Mouse (Mus musculus): ENCODE data around the gene Zfp14.

The Zfp14 gene

GRCm38 (mm10) chr7:30050882-30051548, at the start of gene Zfp14:
Gene Zfp14 (minus strand): TSS chr7:30051380.
- POLR2A ChIA-PET = interaction anchor here in 2 of 4 experiments (0.8 to 1.8 kb wide), 7 partner anchors 15 to 67 kb away, joined by 3 to 7 read pairs (median 3); partner anchors contain the start of gene Zfp568 (in 1 of the 2)
- CTCF ChIA-PET = interaction anchor here in 1 of 4 experiments (0.7 kb wide), 1 partner anchor 18 kb away, joined by 4 read pairs; no protein-coding TSS in a partner anchor

- ChIA-PET POLR2A (interaction anchor here in 3 of 4 experiments (0.7 to 1.9 kb wide), 13 partner anchors 7 to 453 kb away, joined by 3 to 8 read pairs (median 3); partner anchors contain the start of genes Gm26920 (in 3 of the 3), Zfp566 (in 3 of the 3), Hspb6 (in 1 of the 3) and Polr2i (in 1 of the 3)), CTCF (no interaction called here)
Measured at GRCm38 (mm10) chr7:30099297-30099696, 48.1 kb upstream of the Zfp14 start.

- ChIA-PET CTCF (interaction anchor here in 3 of 4 experiments (0.5 to 1.9 kb wide), 9 partner anchors 23 to 507 kb away, joined by 3 to 7 read pairs (median 4); partner anchors contain the start of genes Capns1 (in 1 of the 3) and Zfp82 (in 1 of the 3)), POLR2A (interaction anchor here in 3 of 4 experiments (0.5 to 3.4 kb wide), 43 partner anchors 10 to 615 kb away, joined by 3 to 20 read pairs (median 4); partner anchors contain the start of genes Zfp146 (in 2 of the 3), Zfp568 (in 2 of the 3), Cox7a1 (in 1 of the 3) and Thap8 (in 1 of the 3))
Measured at GRCm38 (mm10) chr7:30095551-30096125, 44.5 kb upstream of the Zfp14 start.

DNA sequence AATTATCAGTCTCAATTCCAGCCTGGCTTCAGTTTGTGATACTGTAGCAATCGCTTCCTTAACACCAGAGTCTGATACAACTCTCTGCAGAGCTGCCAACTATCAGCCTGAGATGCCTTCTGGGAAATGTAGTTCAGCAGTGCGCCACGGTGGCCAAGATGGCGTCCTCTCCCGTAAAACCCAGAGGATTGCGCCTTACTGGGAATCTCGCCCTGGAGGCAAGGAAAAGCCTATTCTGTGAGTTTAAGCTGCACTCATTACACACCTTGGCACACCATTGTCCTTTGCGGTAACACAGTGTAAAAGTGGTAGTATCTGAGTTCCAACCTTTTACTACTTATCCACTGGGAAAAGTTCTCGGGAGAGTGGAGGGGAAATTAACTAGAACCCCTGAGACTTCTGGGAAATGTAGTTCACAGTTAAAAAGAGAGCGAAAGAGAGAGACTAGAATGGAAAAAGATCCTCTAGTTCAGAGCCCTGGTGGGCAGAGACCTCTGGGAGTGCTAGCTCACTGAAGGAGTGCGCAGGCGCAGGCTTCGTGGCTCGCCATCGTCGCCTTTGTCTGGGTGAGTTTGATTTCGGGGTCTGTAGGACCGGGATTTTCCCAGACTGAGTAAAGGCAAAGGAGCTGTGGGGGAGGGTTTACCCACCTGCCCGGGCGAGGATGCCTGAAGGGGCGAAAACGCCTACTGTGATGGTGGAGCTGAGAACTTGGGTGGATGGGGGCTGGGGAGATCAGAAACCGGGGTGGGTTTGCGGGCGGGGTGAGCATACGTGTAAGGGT, 43.7 kb upstream of the Zfp14 start, which contains the start of gene Zfp260:
Gene Zfp260 (plus strand): TSS at position 132 of the 784 bp plus-strand sequence.
- ChIA-PET POLR2A (interaction anchor here in 3 of 4 experiments (0.5 to 3.4 kb wide), 61 partner anchors 9 to 1284 kb away, joined by 3 to 20 read pairs (median 4); partner anchors contain the start of genes Zfp146 (in 2 of the 3), Zfp568 (in 2 of the 3), Cox7a1 (in 1 of the 3) and Thap8 (in 1 of the 3)), CTCF (interaction anchor here (0.5 to 1.9 kb wide), 11 partner anchors 23 to 508 kb away, joined by 3 to 7 read pairs (median 4); partner anchors contain the start of genes Capns1 (in 1 of the 4) and Zfp82 (in 1 of the 4))

GRCm38 (mm10) chr7:30093918-30094415, 42.8 kb upstream of the Zfp14 start:
- CTCF ChIA-PET = interaction anchor here in 1 of 4 experiments (0.5 to 1.9 kb wide), 7 partner anchors 61 to 163 kb away, joined by 3 to 7 read pairs (median 4); partner anchors contain the start of gene Capns1
- POLR2A ChIA-PET = interaction anchor here in 3 of 4 experiments (0.5 to 3.4 kb wide), 41 partner anchors 9 to 1375 kb away, joined by 3 to 20 read pairs (median 4); partner anchors contain the start of genes Thap8 (in 2 of the 3), Wdr62 (in 2 of the 3), Zfp146 (in 2 of the 3) and Zfp568 (in 2 of the 3)

DNA sequence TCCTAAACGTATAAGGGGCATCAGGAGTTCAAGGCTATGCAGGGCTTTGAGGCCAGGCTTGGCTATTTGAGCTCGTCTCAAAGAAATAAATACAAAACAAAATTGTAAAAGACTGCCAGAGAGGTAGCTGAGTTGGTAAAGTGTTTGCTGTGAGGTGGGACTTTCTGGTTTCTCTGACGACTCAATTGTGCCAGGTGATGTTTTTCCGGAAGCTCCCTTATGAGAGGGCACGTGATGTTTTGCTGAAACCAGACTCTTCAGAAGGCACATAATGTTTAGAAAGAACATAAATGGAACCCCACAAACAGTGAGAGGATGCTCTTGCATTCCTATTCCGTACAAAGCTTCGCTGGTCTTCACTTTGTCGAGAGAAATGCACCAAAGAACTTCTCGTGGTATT, 41.5 kb upstream of the Zfp14 start:
- POLR2A ChIA-PET = interaction anchor here in 3 of 4 experiments (0.8 to 2.8 kb wide), 13 partner anchors 8 to 373 kb away, joined by 3 to 10 read pairs (median 4); partner anchors contain the start of genes Thap8 (in 1 of the 3) and Wdr62 (in 1 of the 3)

DNA sequence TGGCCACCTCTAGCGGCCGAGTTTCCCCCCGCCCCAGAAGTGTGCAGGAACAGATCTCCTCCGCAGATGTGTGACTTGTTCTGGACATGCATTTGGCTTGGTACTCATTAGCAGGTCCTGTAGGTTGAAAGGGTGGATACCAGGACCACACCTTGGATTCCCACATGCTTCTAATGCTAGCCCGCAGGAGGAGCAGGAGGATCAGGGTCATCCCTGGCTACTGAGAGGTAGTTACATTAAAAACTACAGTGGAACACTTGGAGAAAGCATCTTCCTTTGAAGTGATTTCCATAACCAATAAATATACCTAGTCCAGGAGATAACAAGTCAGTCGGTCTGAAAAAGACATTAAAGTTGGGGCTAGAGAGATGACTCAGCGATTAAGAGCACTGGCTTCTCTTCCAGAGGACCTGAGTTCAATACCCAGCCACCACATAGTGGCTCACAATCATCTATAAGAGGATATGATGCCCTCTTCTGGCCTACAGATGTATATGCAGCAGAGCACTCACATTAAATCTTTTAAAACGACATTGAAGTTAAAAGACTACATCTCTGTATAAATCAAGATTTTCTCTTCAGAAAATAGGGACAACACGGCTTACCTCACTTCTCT, 39.9 kb upstream of the Zfp14 start:
- ChIA-PET CTCF (interaction anchor here in 1 of 4 experiments (0.5 to 1.2 kb wide), 6 partner anchors 12 to 951 kb away, joined by 3 to 5 read pairs (median 3); no protein-coding TSS in a partner anchor), POLR2A (interaction anchor here (0.6 to 2.2 kb wide), 44 partner anchors 8 to 323 kb away, joined by 3 to 14 read pairs (median 4); partner anchors contain the start of genes Wdr62 (in 2 of the 4), Capns1 (in 1 of the 4), Thap8 (in 1 of the 4) and Zfp146 (in 1 of the 4))

More for the DNA sequence above, 41.5 kb upstream of the Zfp14 start:
- CTCF ChIA-PET = interaction anchor here in 1 of 4 experiments (0.5 kb wide), 1 partner anchor 521 kb away, joined by 4 read pairs; no protein-coding TSS in a partner anchor

- ChIA-PET POLR2A (interaction anchor here (0.5 to 2.2 kb wide), 56 partner anchors 9 to 1749 kb away, joined by 3 to 14 read pairs (median 4); partner anchors contain the start of genes Capns1 (in 2 of the 4), Wdr62 (in 2 of the 4), Cox7a1 (in 1 of the 4) and Thap8 (in 1 of the 4)), CTCF (interaction anchor here in 1 of 4 experiments (0.6 to 1.2 kb wide), 5 partner anchors 26 to 133 kb away, joined by 3 to 5 read pairs (median 3); no protein-coding TSS in a partner anchor)
Measured at GRCm38 (mm10) chr7:30090092-30090969, 39.2 kb upstream of the Zfp14 start, which contains the start of the genes Gm26920 and Zfp566. Gene Gm26920 (minus strand): TSS chr7:30090410. Gene Zfp566 (minus strand): TSS chr7:30090527.

DNA sequence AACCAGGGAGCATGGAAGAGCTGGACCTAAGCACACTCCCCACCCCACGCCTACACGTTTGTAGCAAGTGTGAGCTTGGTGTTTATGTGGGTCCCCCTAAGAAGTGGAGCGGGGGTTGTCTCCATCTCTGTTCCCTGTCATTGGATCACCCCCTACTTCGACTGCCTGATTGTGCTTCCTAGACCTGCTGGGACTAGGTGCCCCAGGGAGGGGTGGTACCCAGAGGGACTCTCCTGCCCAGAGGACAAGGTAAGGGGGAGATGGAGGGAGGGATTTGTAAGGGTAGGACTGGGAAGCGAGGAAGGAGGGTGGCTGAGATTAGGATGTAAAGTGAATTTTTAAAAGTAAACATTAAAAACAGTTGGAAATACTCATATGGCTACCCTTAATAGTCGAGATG, 38.2 kb upstream of the Zfp14 start:
- ChIA-PET POLR2A (interaction anchor here in 3 of 4 experiments (0.6 to 2.2 kb wide), 26 partner anchors 9 to 1257 kb away, joined by 3 to 14 read pairs (median 6); partner anchors contain the start of genes Capns1 (in 2 of the 3), Cox7a1 (in 1 of the 3), Zfp146 (in 1 of the 3) and Zfp30 (in 1 of the 3)), CTCF (interaction anchor here in 2 of 4 experiments (0.6 to 1.2 kb wide), 2 partner anchors 25 to 132 kb away, joined by 5 to 8 read pairs; no protein-coding TSS in a partner anchor)

- ChIA-PET CTCF (interaction anchor here in 2 of 4 experiments (0.6 to 0.7 kb wide), 2 partner anchors 98 to 1107 kb away, joined by 4 read pairs; no protein-coding TSS in a partner anchor), POLR2A (interaction anchor here in 3 of 4 experiments (0.7 to 3.2 kb wide), 12 partner anchors 8 to 194 kb away, joined by 3 to 20 read pairs (median 4); partner anchors contain the start of genes Zfp260 (in 2 of the 3), Zfp82 (in 2 of the 3), Thap8 (in 1 of the 3) and Wdr62 (in 1 of the 3))
Measured at GRCm38 (mm10) chr7:30086524-30086923, 35.3 kb upstream of the Zfp14 start.

GRCm38 (mm10) chr7:30072146-30073028, 21.2 kb upstream of the Zfp14 start, which contains the start of gene Zfp82:
Gene Zfp82 (minus strand): TSS chr7:30072900.
- CTCF ChIA-PET = interaction anchor here (0.5 to 1.4 kb wide), 10 partner anchors 10 to 750 kb away, joined by 3 to 7 read pairs (median 4); no protein-coding TSS in a partner anchor
- POLR2A ChIA-PET = interaction anchor here in 3 of 4 experiments (0.6 to 2.7 kb wide), 29 partner anchors 9 to 847 kb away, joined by 3 to 14 read pairs (median 3); partner anchors contain the start of genes Gm26920 (in 2 of the 3), Zfp260 (in 2 of the 3), Zfp566 (in 2 of the 3) and Capns1 (in 1 of the 3)

- ChIA-PET POLR2A (interaction anchor here in 3 of 4 experiments (0.7 to 1.6 kb wide), 8 partner anchors 16 to 109 kb away, joined by 3 to 5 read pairs (median 3); partner anchors contain the start of genes Gm26920 (in 2 of the 3) and Zfp566 (in 2 of the 3)), CTCF (interaction anchor here (0.5 to 2.5 kb wide), 22 partner anchors 12 to 271 kb away, joined by 3 to 21 read pairs (median 3); partner anchors contain the start of genes Gm26920 (in 1 of the 4) and Zfp566 (in 1 of the 4))
Measured at GRCm38 (mm10) chr7:30064622-30065021, 13.4 kb upstream of the Zfp14 start.

DNA sequence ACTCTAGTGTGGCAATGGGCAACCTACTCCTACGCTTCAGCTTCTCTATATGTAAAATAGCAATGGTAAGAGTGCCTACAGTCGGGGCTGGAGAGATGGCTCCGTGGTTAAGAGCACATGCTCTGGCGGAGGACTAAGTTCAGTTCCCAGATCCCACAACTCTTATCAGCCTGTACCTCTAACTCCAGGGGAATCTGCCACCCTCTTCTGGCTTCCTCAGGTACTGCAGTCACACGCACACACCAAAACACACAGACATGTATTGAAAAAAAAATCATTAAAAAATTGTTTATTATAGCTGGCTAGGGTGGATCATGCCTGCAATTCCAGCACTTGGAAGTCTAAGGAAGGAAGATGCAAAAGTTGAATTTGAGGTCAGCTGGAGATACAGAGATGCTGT, 11.3 kb upstream of the Zfp14 start:
- CTCF ChIA-PET = interaction anchor here (0.5 to 1.3 kb wide), 4 partner anchors 9 to 51 kb away, joined by 3 to 5 read pairs (median 4); no protein-coding TSS in a partner anchor
- POLR2A ChIA-PET = interaction anchor here in 2 of 4 experiments (0.6 kb wide), 2 partner anchors 20 to 40 kb away, joined by 3 read pairs; no protein-coding TSS in a partner anchor

Data from embryonic stem cell, embryonic (primary cell).